In genomic region chr10:128902409-128902988, GRCm38 (mm10) we compare ENCODE assay signal across 20 mouse cellular contexts. TPM values are rescaled to one million over a fixed set of nuclear protein-coding genes. Genes with fewer than 3 reads are reported as not detected.
DNase-seq lines count a peak whose midpoint lies in the region; ATAC-seq and TF ChIP-seq lines count a peak whose summit lies in the region.
"Had no signal": no experiment of that assay in that cellular context is flagged by ENCODE, and none has a peak within 500 bp of the region (broad histone marks: within the 10 kb centered on the region; RNA-seq: fewer than 3 reads in every experiment).

No protein-coding gene starts in this region.

- ATAC-seq in megakaryocyte, adult 5-6 weeks (ENCODE audit: poor library complexity, severe bottlenecking) = peak; percentile 77
- ATAC-seq: forebrain, embryonic 13.5 days; midbrain, embryonic 16.5 days had no signal

- H3K36me3 ChIP-seq in ES-Bruce4 (ENCODE audit: control insufficient read depth, insufficient read depth, low read length, poor library complexity, severe bottlenecking) = no peaks in the 10 kb centered on the region
- H3K36me3 ChIP-seq: embryonic facial prominence, embryonic 10.5 days; heart, embryonic 15.5 days; hindbrain, embryonic 10.5 days; limb, embryonic 10.5 days; liver, embryonic 12.5 days had no signal

- no peak overlapping the region for H3K9ac ChIP-seq in ES-Bruce4 (ENCODE audit: low read depth, poor library complexity, severe bottlenecking)
- H3K9ac ChIP-seq: forebrain, embryonic 13.5 days; heart, embryonic 15.5 days; liver, embryonic 12.5 days; lung, embryonic 14.5 days had no signal

- TF ChIP-seq EP300 in ES-Bruce4 (IDR thresholded peaks at IDR 0.05; ENCODE audit: insufficient read depth, low read depth, low read length) = no peak

- peak; percentile 47 for DNase-seq in CD4-positive helper T cell, adult 2 months (ENCODE audit: low read depth, low spot score)
- DNase-seq in induced T-regulatory cell, adult 2 months (ENCODE audit: low read depth) = peak; percentile 58
- DNase-seq in cerebellum, adult 11-12 months = no peak
- DNase-seq in cerebellum, adult 11 months = no peak
- no peak for DNase-seq in layer of hippocampus, adult 11-12 months (ENCODE audit: low spot score)
- DNase-seq: adrenal gland, postnatal 36 days; cerebellum, postnatal 25 days; heart, adult 2 months; layer of hippocampus, postnatal 36 days; lung, embryonic 14.5 days; thymus, adult 18-20 months had no signal

- no peak overlapping the region for H3K4me3 ChIP-seq in ES-Bruce4 (ENCODE audit: low read depth, low read length)
- H3K4me3 ChIP-seq: embryonic facial prominence, embryonic 10.5 days; forebrain, embryonic 13.5 days; heart, adult 2 months; heart, embryonic 15.5 days; hindbrain, embryonic 10.5 days; limb, embryonic 10.5 days; liver, embryonic 12.5 days had no signal

- H3K4me1 ChIP-seq in ES-Bruce4 (ENCODE audit: control insufficient read depth, insufficient read depth, low read length) = peaks cover 2% of the 10 kb centered on the region
- H3K4me1 ChIP-seq: forebrain, embryonic 13.5 days; heart, embryonic 15.5 days; hindbrain, embryonic 10.5 days; limb, embryonic 10.5 days had no signal

- no peaks in the 10 kb centered on the region for H3K9me3 ChIP-seq in ES-Bruce4 (replicated peaks; ENCODE audit: control insufficient read depth, insufficient read depth, low read length, poor library complexity, severe bottlenecking)
- H3K9me3 ChIP-seq: embryonic facial prominence, embryonic 10.5 days; forebrain, embryonic 13.5 days; heart, embryonic 15.5 days; hindbrain, embryonic 10.5 days; limb, embryonic 10.5 days; liver, embryonic 12.5 days had no signal

- no peak for TF ChIP-seq CTCF in ES-Bruce4 (IDR thresholded peaks at IDR 0.05; ENCODE audit: low read depth, low read length)

- TF ChIP-seq POLR2A in ES-Bruce4 (IDR thresholded peaks at IDR 0.05; ENCODE audit: insufficient read depth, low read length) = no peak

- 0 out of 2 replicates have a peak overlapping the region, but pooled peaks have one; percentile 1 for H3K27ac ChIP-seq in ES-Bruce4 (ENCODE audit: insufficient read depth, low read length)
- H3K27ac ChIP-seq: embryonic facial prominence, embryonic 10.5 days; forebrain, embryonic 13.5 days; heart, adult 2 months; heart, embryonic 15.5 days; hindbrain, embryonic 10.5 days; limb, embryonic 10.5 days; liver, embryonic 12.5 days had no signal

- no peaks in the 10 kb centered on the region for H3K27me3 ChIP-seq in ES-Bruce4 (ENCODE audit: control insufficient read depth, insufficient read depth, low read length, poor library complexity, severe bottlenecking)
- H3K27me3 ChIP-seq: forebrain, embryonic 13.5 days had no signal

RNA-seq across cellular contexts. Expression of gene Cd63, which starts 1.7 kb away (rescaled TPM):
- polyA plus RNA-seq in ES-Bruce4 (2011; ENCODE audit: insufficient read depth, insufficient read length, low read depth, missing spikeins) = 116 and 130 TPM in 2 replicates
- 60.5 and 76.0 TPM in 2 replicates for total RNA-seq in megakaryocyte, adult 5-6 weeks (2015)
- 46.8 and 47.1 TPM in 2 replicates for total RNA-seq in megakaryocyte, adult 5-6 weeks (2017)

RNA-seq across cellular contexts. Expression of gene Gdf11, which starts 11.0 kb away (rescaled TPM):
- 2.8 and 3.0 TPM in 2 replicates for polyA plus RNA-seq in ES-Bruce4 (2011; ENCODE audit: insufficient read depth, insufficient read length, low read depth, missing spikeins)
- total RNA-seq in megakaryocyte, adult 5-6 weeks (2015) = 0.07 and 0.18 TPM in 2 replicates
- total RNA-seq in megakaryocyte, adult 5-6 weeks (2017) = 0.18 and 0.28 TPM in 2 replicates

RNA-seq across cellular contexts. Expression of gene Rdh5, which starts 20.2 kb away (rescaled TPM):
- 3.5 and 3.9 TPM in 2 replicates for polyA plus RNA-seq in ES-Bruce4 (2011; ENCODE audit: insufficient read depth, insufficient read length, low read depth, missing spikeins)
- 3.4 and 6.0 TPM in 2 replicates for total RNA-seq in megakaryocyte, adult 5-6 weeks (2015)
- 0.94 and 3.6 TPM in 2 replicates for total RNA-seq in megakaryocyte, adult 5-6 weeks (2017)

RNA-seq across cellular contexts. Expression of gene Bloc1s1, which starts 21.3 kb away (rescaled TPM):
- 36.7 and 44.5 TPM in 2 replicates for polyA plus RNA-seq in ES-Bruce4 (2011; ENCODE audit: insufficient read depth, insufficient read length, low read depth, missing spikeins)
- total RNA-seq in megakaryocyte, adult 5-6 weeks (2015) = 190 and 212 TPM in 2 replicates
- 135 and 165 TPM in 2 replicates for total RNA-seq in megakaryocyte, adult 5-6 weeks (2017)

RNA-seq across cellular contexts. Expression of gene Itga7, which starts 31.1 kb away (rescaled TPM):
- 1.6 and 3.2 TPM in 2 replicates for polyA plus RNA-seq in ES-Bruce4 (2011; ENCODE audit: insufficient read depth, insufficient read length, low read depth, missing spikeins)
- not detected in 2 replicates for total RNA-seq in megakaryocyte, adult 5-6 weeks (2015)
- not detected in 2 replicates for total RNA-seq in megakaryocyte, adult 5-6 weeks (2017)

Comparison
In these comparisons a context has a peak if more than half of its experiments do, and no peak if none do; other contexts are left out.
1. DNase-seq: peak in CD4-positive helper T cell, adult 2 months (single experiment) and induced T-regulatory cell, adult 2 months (single experiment); none in cerebellum, adult 11-12 months (single experiment), cerebellum, adult 11 months (single experiment) and layer of hippocampus, adult 11-12 months (single experiment).